Mouse (Mus musculus) CH12.LX (cell line): ENCODE results near the gene Pon1. TPM values are rescaled to one million over a fixed set of nuclear protein-coding genes. Genes with fewer than 3 reads are reported as not detected.

Source experiments
- DNase-seq: peaks from one replicate; pipeline ENCODE4 v3.0.0-alpha.2; 2013; ENCODE audit errors: extremely low read depth
- H3K27ac ChIP-seq: 2 replicates; pipeline ENCODE4 v1.5.1; 2012; ENCODE audit warnings: low read depth, mild to moderate bottlenecking, control low read depth, moderate library complexity; ENCODE audit not compliant: insufficient read depth
- H3K27me3 ChIP-seq: replicated peaks from 2 replicates; pipeline ENCODE3; 2012; ENCODE audit warnings: inconsistent platforms
- H3K36me3 ChIP-seq, 2 experiments: replicated peaks in 1 of 2; 2 replicates each; pipeline versions ENCODE3 to v1.6.1; 2012; ENCODE audit warnings: inconsistent platforms in 1 of 2, low read length in 1 of 2, mild to moderate bottlenecking in 1 of 2, mixed read lengths in 1 of 2, moderate library complexity in 1 of 2; ENCODE audit not compliant: control insufficient read depth in 1 of 2, insufficient read depth in 1 of 2
- H3K4me1 ChIP-seq, 2 experiments: 2 replicates each; pipeline ENCODE4 v1.6.1; 2012; ENCODE audit warnings: inconsistent platforms in 1 of 2, moderate library complexity in 1 of 2; ENCODE audit not compliant: insufficient read depth in 2 of 2, control insufficient read depth in 1 of 2
- H3K4me2 ChIP-seq: 2 replicates; pipeline ENCODE4 v1.6.1; 2012; ENCODE audit warnings: low read depth, mild to moderate bottlenecking, control low read depth; ENCODE audit not compliant: poor library complexity, insufficient read depth, severe bottlenecking
- H3K4me3 ChIP-seq, 3 experiments: fragments of 150-350 bp in 1 of 3; sonication (generic) in 1 of 3; replicated peaks in 1 of 3; 2 replicates each; pipeline versions ENCODE3 to v1.5.1; 2011 to 2012; ENCODE audit warnings: low read depth in 2 of 3, low read length in 2 of 3, mild to moderate bottlenecking in 2 of 3, moderate library complexity in 2 of 3, control low read depth in 1 of 3, improper control_type of control experiment in 1 of 3, inconsistent platforms in 1 of 3, mixed read lengths in 1 of 3; ENCODE audit not compliant: poor library complexity in 1 of 3
- H3K79me2 ChIP-seq: replicated peaks from 2 replicates; pipeline ENCODE4 v1.6.1; 2012; ENCODE audit warnings: mild to moderate bottlenecking, moderate library complexity; ENCODE audit not compliant: control insufficient read depth, poor library complexity, insufficient read depth, severe bottlenecking; ENCODE audit errors: extremely low read depth
- H3K9ac ChIP-seq: 2 replicates; pipeline ENCODE4 v1.6.1; 2012; ENCODE audit warnings: low read depth, mild to moderate bottlenecking, control low read depth, moderate library complexity; ENCODE audit not compliant: insufficient read depth
- H3K9me3 ChIP-seq: replicated peaks from 2 replicates; pipeline ENCODE3; 2012; ENCODE audit warnings: low read length, inconsistent platforms, mixed read lengths
- CHD1 ChIP-seq: IDR thresholded peaks from 2 replicates; pipeline ENCODE4 v1.6.1; 2012; ENCODE audit warnings: low read depth, low read length, improper control_type of control experiment, inconsistent platforms
- CHD2 ChIP-seq: IDR thresholded peaks from 2 replicates; pipeline ENCODE4 v1.6.1; 2011; ENCODE audit warnings: low read length, improper control_type of control experiment
- CTCF ChIP-seq, 2 experiments: IDR thresholded peaks in 1 of 2; conservative IDR thresholded peaks in 1 of 2; 2 replicates each; pipeline ENCODE4 v1.5.1; 2011 to 2012; ENCODE audit warnings: low read depth in 2 of 2, low read length in 2 of 2, improper control_type of control experiment in 1 of 2, inconsistent platforms in 1 of 2, mild to moderate bottlenecking in 1 of 2, moderate library complexity in 1 of 2
- E2F4 ChIP-seq: IDR thresholded peaks from 2 replicates; pipeline ENCODE4 v1.6.1; 2011; ENCODE audit warnings: low read depth, low read length, improper control_type of control experiment; ENCODE audit not compliant: insufficient replicate concordance
- ELF1 ChIP-seq: IDR thresholded peaks from 2 replicates; pipeline ENCODE4 v1.6.1; 2014; ENCODE audit warnings: low read depth, mild to moderate bottlenecking, inconsistent platforms, low read length, improper control_type of control experiment
- EP300 ChIP-seq: IDR thresholded peaks from 2 replicates; pipeline ENCODE4 v1.6.1; 2011; ENCODE audit warnings: low read length, improper control_type of control experiment
- ETS1 ChIP-seq: conservative IDR thresholded peaks from 2 replicates; pipeline ENCODE4 v1.6.1; 2012; ENCODE audit warnings: low read depth, mild to moderate bottlenecking, inconsistent platforms, low read length, improper control_type of control experiment, moderate library complexity
- IRF4 ChIP-seq: IDR thresholded peaks from 2 replicates; pipeline ENCODE4 v1.6.1; 2014; ENCODE audit warnings: low read depth, mild to moderate bottlenecking, inconsistent platforms, low read length, improper control_type of control experiment
- JUND ChIP-seq: conservative IDR thresholded peaks from 2 replicates; pipeline ENCODE4 v1.6.1; 2011; ENCODE audit warnings: low read depth, low read length, improper control_type of control experiment
- KAT2A ChIP-seq: IDR thresholded peaks from 2 replicates; pipeline ENCODE4 v1.6.1; 2012; ENCODE audit warnings: low read length, improper control_type of control experiment, inconsistent platforms; ENCODE audit not compliant: insufficient replicate concordance
- MAX ChIP-seq: IDR thresholded peaks from 2 replicates; pipeline ENCODE4 v1.6.1; 2011; ENCODE audit warnings: low read length, improper control_type of control experiment
- MEF2A ChIP-seq: IDR thresholded peaks from 2 replicates; pipeline ENCODE4 v1.6.1; 2014; ENCODE audit warnings: low read depth, mild to moderate bottlenecking, inconsistent platforms, low read length, improper control_type of control experiment, borderline replicate concordance
- NELFE ChIP-seq: IDR thresholded peaks from 2 replicates; pipeline ENCODE4 v1.6.1; 2011; ENCODE audit warnings: low read depth, low read length, improper control_type of control experiment
- PAX5 ChIP-seq: IDR thresholded peaks from 2 replicates; pipeline ENCODE4 v1.6.1; 2012; ENCODE audit warnings: low read length, inconsistent platforms, mixed read lengths
- POLR2A ChIP-seq: IDR thresholded peaks from 2 replicates; pipeline ENCODE4 v1.6.1; 2011; ENCODE audit warnings: low read depth, mild to moderate bottlenecking, improper control_type of control experiment, low read length
- RCOR1 ChIP-seq: conservative IDR thresholded peaks from 2 replicates; pipeline ENCODE4 v1.6.1; 2012; ENCODE audit warnings: low read depth, mild to moderate bottlenecking, inconsistent platforms, low read length, improper control_type of control experiment
- SIN3A ChIP-seq: IDR thresholded peaks from 2 replicates; pipeline ENCODE4 v1.6.1; 2012; ENCODE audit warnings: low read length, improper control_type of control experiment, inconsistent platforms
- TCF12 ChIP-seq: IDR thresholded peaks from 2 replicates; pipeline ENCODE4 v1.6.1; 2014; ENCODE audit warnings: low read depth, mild to moderate bottlenecking, inconsistent platforms, low read length, improper control_type of control experiment
- UBTF ChIP-seq: IDR thresholded peaks from 2 replicates; pipeline ENCODE4 v1.6.1; 2012; ENCODE audit warnings: low read depth, mild to moderate bottlenecking, inconsistent platforms, low read length, improper control_type of control experiment, moderate library complexity
- USF1 ChIP-seq: IDR thresholded peaks from 2 replicates; pipeline ENCODE4 v1.6.1; 2014; ENCODE audit warnings: low read depth, mild to moderate bottlenecking, inconsistent platforms, low read length, improper control_type of control experiment
- USF2 ChIP-seq: conservative IDR thresholded peaks from 2 replicates; pipeline ENCODE4 v1.6.1; 2011; ENCODE audit warnings: low read depth, low read length, improper control_type of control experiment
- ZC3H11A ChIP-seq: IDR thresholded peaks from 2 replicates; pipeline ENCODE4 v1.6.1; 2012; ENCODE audit warnings: low read depth, mild to moderate bottlenecking, inconsistent platforms, low read length, improper control_type of control experiment
- ZKSCAN1 ChIP-seq: IDR thresholded peaks from 2 replicates; pipeline ENCODE4 v1.6.1; 2012; ENCODE audit warnings: low read depth, inconsistent platforms, low read length, improper control_type of control experiment, borderline replicate concordance
- dilution Hi-C: fragments of 300-500 bp; cut with MboI; formaldehyde crosslinking; loops from 2 replicates; pipeline ENCODE4 v1.14.3; 2020; ENCODE audit warnings: low sequenced_read_pairs; ENCODE audit not compliant: extremely low pct_unique_long_range_greater_than_20kb, extremely low pct_ligation_motif_present
- in situ Hi-C: fragments of 300-500 bp; cut with MboI; formaldehyde crosslinking; loops from 3 replicates; pipeline ENCODE4 v1.14.3; 2019; ENCODE audit warnings: low sequenced_read_pairs, low pct_ligation_motif_present, low pct_unique_long_range_greater_than_20kb, mixed read lengths
- polyA plus RNA-seq: library from polyadenylated mRNA; unstranded; fragments of >175 nt; gene quantifications from 2 replicates; pipeline ENCODE4 v1.2.1, GENCODE M21; 2012; ENCODE audit warnings: low read depth; ENCODE audit not compliant: insufficient read length
- total RNA-seq, 2 experiments: library from RNA; depleted of rRNA; stranded (reverse); fragments of 300-350 nt in 1 of 2; fragments of >200 nt in 1 of 2; gene quantifications; 2 replicates each; pipeline ENCODE4 v1.2.3; 2012 to 2014

The Pon1 gene
- total and polyA plus RNA-seq, 3 experiments, result not detected

DNA sequence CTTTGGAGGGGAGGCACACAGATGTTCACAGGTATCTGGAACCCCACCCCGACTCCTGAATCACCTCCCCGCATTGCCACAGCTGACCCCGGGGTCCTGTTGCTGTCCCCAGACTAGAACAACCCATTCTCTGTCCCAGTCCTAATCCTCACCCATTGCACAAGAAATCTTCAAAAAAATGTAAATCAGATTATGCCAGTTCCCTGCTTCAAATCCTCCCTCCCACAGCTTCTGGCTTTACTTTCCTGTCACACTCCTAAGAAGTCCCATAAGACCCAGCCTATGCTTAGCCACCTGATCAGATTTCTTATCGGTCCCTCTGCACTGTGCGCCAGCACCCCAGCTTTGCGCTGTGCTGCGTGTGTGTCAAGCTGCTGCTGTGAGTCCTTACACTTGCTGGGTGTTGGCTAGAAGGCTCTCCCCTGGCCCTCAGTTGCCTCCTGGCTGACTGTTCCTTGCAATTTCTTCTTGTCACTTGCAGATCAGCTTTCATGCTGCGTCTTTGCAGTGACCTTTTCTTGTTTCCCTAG lies 5.7 kb upstream of the Pon1 start:
- no peak overlapping the region for H3K4me3 ChIP-seq
- no peak overlapping the region for H3K4me2 ChIP-seq
- no peaks in the 10 kb centered on the region for H3K27me3 ChIP-seq
- DNase-seq, result no peak
- no peaks in the 10 kb centered on the region for H3K79me2 ChIP-seq
- peaks cover 0 to 4% of the 10 kb centered on the region in 2 experiments; a peak in 1 of 4 replicates for H3K4me1 ChIP-seq
- dilution Hi-C loops, result no loop called here
- no peaks in the 10 kb centered on the region for H3K36me3 ChIP-seq
- no peaks in the 10 kb centered on the region for H3K9me3 ChIP-seq
- H3K27ac ChIP-seq, result no peak overlapping the region
- TF ChIP-seq KAT2A, result no peak
- no peak for TF ChIP-seq NELFE
- TF ChIP-seq CTCF (conservative IDR thresholded peaks at IDR 0.05 in 1 of 2, IDR thresholded peaks at IDR 0.05 in 1 of 2; ENCODE audit: low read depth in 2 of 2, low read length in 2 of 2), result no peak
- no peak for TF ChIP-seq UBTF
- no peak for TF ChIP-seq ETS1
- no peak for TF ChIP-seq RCOR1
- no peak for TF ChIP-seq USF1
- TF ChIP-seq E2F4, result no peak
- no peak for TF ChIP-seq EP300
- no peak for TF ChIP-seq SIN3A
- TF ChIP-seq ZKSCAN1, result no peak
- no peak for TF ChIP-seq PAX5
- TF ChIP-seq, all 38 proteins: peak for 0
- H3K9ac ChIP-seq, result no peak overlapping the region
- in situ Hi-C loops, result no loop called here

DNA sequence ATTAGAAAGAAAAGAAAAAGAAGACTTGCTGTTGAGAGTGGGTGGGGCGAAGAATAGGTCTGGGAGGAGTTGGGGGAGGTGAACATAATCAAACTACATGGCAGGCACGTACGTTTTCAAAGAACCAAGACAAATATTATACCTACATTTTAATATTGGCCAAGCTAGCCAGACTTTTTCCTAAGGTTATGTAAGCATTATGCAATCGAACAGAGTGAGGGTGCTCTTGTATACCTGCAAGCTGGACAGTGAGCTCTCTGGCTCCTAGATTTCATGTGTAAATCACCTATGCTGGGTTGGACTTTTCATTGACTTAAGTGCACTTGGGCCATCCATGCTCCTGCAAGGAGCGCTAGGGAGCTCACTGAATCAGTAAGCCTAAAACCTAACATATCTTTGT lies 4.8 kb upstream of the Pon1 start:
- Histone ChIP-seq H3K9ac (no peak overlapping the region), H3K4me1 (peaks cover 0 to 4% of the 10 kb centered on the region in 2 experiments; a peak in 1 of 4 replicates), H3K36me3 (no peaks in the 10 kb centered on the region), H3K27me3 (no peaks in the 10 kb centered on the region), H3K27ac (no peak overlapping the region), H3K4me3 (no peak overlapping the region), H3K79me2 (no peaks in the 10 kb centered on the region), H3K4me2 (no peak overlapping the region), H3K9me3 (no peaks in the 10 kb centered on the region)
- DNase-seq, result no peak
- no peak for TF ChIP-seq NELFE
- TF ChIP-seq CHD1, result no peak
- TF ChIP-seq PAX5, result no peak
- no peak for TF ChIP-seq TCF12
- no peak for TF ChIP-seq IRF4
- TF ChIP-seq UBTF, result no peak
- TF ChIP-seq USF2, result no peak
- no peak for TF ChIP-seq CHD2
- no peak for TF ChIP-seq JUND
- no peak for TF ChIP-seq KAT2A
- no peak for TF ChIP-seq MEF2A
- no peak for TF ChIP-seq ELF1
- TF ChIP-seq POLR2A, result no peak
- TF ChIP-seq USF1, result no peak
- no peak for TF ChIP-seq MAX
- TF ChIP-seq ZC3H11A, result no peak
- dilution Hi-C loops, result no loop called here
- in situ Hi-C loops, result no loop called here
